Mouse (Mus musculus) G1E (cell line): ENCODE measurements around the gene Ankfy1.

Experiments used
- CTCF ChIP-seq: IDR thresholded peaks from 2 replicates; pipeline ENCODE4 v1.5.1; 2012; ENCODE audit warnings: low read depth, low read length, inconsistent platforms, mixed read lengths
- GATA1 ChIP-seq: IDR thresholded peaks from 2 replicates; pipeline ENCODE4 v1.6.1; 2012; ENCODE audit warnings: borderline replicate concordance, low read length, inconsistent platforms, mixed read lengths
- GATA2 ChIP-seq: IDR thresholded peaks from 2 replicates; pipeline ENCODE4 v1.6.1; 2012; ENCODE audit warnings: low read depth, low read length, inconsistent platforms, borderline replicate concordance
- TAL1 ChIP-seq: conservative IDR thresholded peaks from 2 replicates; pipeline ENCODE4 v1.6.1; 2012; ENCODE audit warnings: low read depth, low read length, inconsistent platforms, mixed read lengths

GRCm38 (mm10) chr11:72688242-72688641 lies 1.6 kb upstream of the Ankfy1 start:
- TF ChIP-seq GATA2 (no peak), CTCF (no peak), TAL1 (no peak), GATA1 (no peak)
